Mouse (Mus musculus) neutrophil, adult 5-6 weeks (primary cell): ENCODE data around the gene Neurl1a. TPM values are rescaled to one million over a fixed set of nuclear protein-coding genes. Genes with fewer than 3 reads are reported as not detected.

Experiments used
- ATAC-seq: fragments of 151-379, 151-347 bp; 2 replicates; pipeline ENCODE4 v1.8.0; 2017; ENCODE audit warnings: mild to moderate bottlenecking, moderate TSS enrichment; ENCODE audit not compliant: insufficient number of reproducible peaks, poor library complexity, low FRiP score, severe bottlenecking; ENCODE audit errors: extremely low read depth
- total RNA-seq: library from RNA; stranded (forward); fragments of 200-1000 nt; gene quantifications from 2 replicates; pipeline ENCODE4 v1.2.3, GENCODE M21; 2017

Gene Neurl1a
- total RNA-seq, 1 experiment from 2014 or later: 0.12 TPM

GRCm38 (mm10) chr19:47230082-47230481 lies 51.5 kb downstream of the Neurl1a start:
- no peak for ATAC-seq

- no peak for ATAC-seq
These were observed 52.1 kb downstream of the Neurl1a start for GRCm38 (mm10) chr19:47230682-47231081.

- ATAC-seq: no peak
These were observed 52.8 kb downstream of the Neurl1a start for GRCm38 (mm10) chr19:47231389-47231788.

GRCm38 (mm10) chr19:47232077-47232865 lies 53.7 kb downstream of the Neurl1a start:
- ATAC-seq: no peak

GRCm38 (mm10) chr19:47233087-47233486 lies 54.5 kb downstream of the Neurl1a start:
- no peak for ATAC-seq

- no peak for ATAC-seq
These were observed 61.5 kb downstream of the Neurl1a start for GRCm38 (mm10) chr19:47240076-47240475.

- no peak for ATAC-seq
These were observed 62.3 kb downstream of the Neurl1a start for GRCm38 (mm10) chr19:47240957-47241356.

- no peak for ATAC-seq
These were observed 63.6 kb downstream of the Neurl1a start for GRCm38 (mm10) chr19:47242227-47242626.

GRCm38 (mm10) chr19:47245512-47245911 lies 66.9 kb downstream of the Neurl1a start:
- no peak for ATAC-seq

- no peak for ATAC-seq
These were observed 69.2 kb downstream of the Neurl1a start for GRCm38 (mm10) chr19:47247791-47248190.

GRCm38 (mm10) chr19:47248296-47248695 lies 69.7 kb downstream of the Neurl1a start:
- no peak for ATAC-seq

- ATAC-seq: no peak
These were observed 70.4 kb downstream of the Neurl1a start for GRCm38 (mm10) chr19:47248906-47249568.

- no peak for ATAC-seq
These were observed 72.3 kb downstream of the Neurl1a start for GRCm38 (mm10) chr19:47250931-47251330.

GRCm38 (mm10) chr19:47253053-47253628 lies 74.5 kb downstream of the Neurl1a start:
- ATAC-seq: no peak

- ATAC-seq: no peak
These were observed 76.4 kb downstream of the Neurl1a start for GRCm38 (mm10) chr19:47255036-47255435.

GRCm38 (mm10) chr19:47255919-47256318 lies 77.3 kb downstream of the Neurl1a start:
- ATAC-seq: no peak

GRCm38 (mm10) chr19:47259581-47259980 lies 81.0 kb downstream of the Neurl1a start:
- no peak for ATAC-seq

- ATAC-seq: no peak
These were observed 82.6 kb downstream of the Neurl1a start for GRCm38 (mm10) chr19:47261196-47261595.

GRCm38 (mm10) chr19:47263621-47264020 lies 85.0 kb downstream of the Neurl1a start:
- ATAC-seq: no peak
